Mouse (Mus musculus) layer of hippocampus, adult 9-11 months (tissue): Measurements from ENCODE around the gene Pink1.

Experiments used
- DNase-seq: peaks from one replicate; pipeline ENCODE4 v3.0.0; 2022

Gene Pink1

DNA sequence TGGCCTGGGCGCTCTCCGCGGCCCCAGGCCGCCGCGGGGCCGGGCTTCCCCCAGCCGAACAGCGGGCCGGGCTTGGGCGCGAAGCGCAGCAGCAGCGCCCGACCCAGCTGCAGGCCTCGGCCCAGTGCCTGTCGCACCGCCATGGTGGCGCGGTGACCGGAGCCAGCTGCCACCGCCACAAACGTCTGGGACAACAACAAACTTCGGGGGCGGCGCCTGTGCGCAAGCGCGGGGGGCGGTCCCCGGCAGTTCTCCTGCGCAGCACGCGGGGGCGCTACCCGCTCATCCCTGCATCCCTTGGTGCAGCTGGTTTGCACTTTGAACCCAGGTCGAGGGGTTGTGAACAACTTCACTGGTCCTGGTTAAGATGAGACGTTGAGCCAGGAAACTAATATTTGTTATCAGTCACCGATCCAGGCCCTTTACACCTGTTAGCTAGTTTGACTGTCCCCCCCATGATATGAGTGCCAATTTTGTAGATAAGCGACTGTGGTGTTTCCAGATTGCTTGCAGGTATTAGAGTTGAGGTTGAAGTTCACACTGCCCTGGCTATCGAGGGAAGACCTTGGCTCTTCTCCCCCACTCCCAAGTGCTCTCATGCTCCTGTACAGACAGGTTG is at the start of gene Pink1:
Gene Pink1 (minus strand): TSS at position 231 of the 619 bp plus-strand sequence.
- peak; percentile 90 for DNase-seq

DNA sequence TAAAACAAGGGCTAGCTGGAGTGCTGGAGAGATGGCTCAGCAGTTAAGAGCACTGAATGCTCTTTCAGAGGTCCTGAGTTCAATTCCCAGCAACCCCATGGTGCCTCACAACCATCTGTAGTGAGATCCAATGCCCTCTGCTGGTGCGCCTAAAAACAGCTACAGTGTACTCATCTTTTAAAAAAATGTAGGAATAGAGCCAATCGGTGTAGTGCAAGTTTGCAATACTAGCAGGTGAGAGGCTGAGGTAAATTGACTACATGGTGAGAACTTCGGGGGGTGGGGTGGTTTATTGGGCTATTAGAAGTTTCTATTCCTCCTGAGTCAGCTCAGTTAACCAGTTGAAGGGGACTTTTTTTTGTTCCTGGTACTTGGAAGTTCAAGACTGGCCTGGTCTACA is 49.0 kb upstream of the Pink1 start:
- no peak for DNase-seq

DNA sequence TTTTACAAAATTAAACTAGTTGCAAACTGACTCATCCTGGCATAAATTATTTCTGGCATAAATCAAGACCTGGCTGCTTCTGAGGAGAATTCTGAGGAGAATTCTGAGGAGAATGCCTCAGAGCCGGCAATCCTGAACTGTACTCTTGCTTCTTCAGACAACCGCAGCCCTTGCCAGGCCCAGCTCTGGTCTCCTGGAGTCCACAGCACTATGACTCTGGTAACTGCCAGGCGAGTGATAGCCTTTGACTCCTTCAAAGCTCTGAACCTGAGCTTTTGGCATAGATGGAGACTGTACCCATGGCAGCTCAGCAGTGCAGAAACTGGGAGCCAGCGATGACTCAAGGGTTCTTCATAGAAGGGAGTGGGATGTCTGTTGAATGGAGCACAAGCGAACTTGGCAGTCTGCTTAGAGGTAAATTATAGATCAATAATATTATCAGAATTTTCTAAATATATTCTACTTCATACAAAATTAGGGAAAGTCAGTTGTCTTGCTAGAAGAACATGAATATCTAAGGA is 44.9 kb upstream of the Pink1 start:
- DNase-seq: peak; percentile 35

DNA sequence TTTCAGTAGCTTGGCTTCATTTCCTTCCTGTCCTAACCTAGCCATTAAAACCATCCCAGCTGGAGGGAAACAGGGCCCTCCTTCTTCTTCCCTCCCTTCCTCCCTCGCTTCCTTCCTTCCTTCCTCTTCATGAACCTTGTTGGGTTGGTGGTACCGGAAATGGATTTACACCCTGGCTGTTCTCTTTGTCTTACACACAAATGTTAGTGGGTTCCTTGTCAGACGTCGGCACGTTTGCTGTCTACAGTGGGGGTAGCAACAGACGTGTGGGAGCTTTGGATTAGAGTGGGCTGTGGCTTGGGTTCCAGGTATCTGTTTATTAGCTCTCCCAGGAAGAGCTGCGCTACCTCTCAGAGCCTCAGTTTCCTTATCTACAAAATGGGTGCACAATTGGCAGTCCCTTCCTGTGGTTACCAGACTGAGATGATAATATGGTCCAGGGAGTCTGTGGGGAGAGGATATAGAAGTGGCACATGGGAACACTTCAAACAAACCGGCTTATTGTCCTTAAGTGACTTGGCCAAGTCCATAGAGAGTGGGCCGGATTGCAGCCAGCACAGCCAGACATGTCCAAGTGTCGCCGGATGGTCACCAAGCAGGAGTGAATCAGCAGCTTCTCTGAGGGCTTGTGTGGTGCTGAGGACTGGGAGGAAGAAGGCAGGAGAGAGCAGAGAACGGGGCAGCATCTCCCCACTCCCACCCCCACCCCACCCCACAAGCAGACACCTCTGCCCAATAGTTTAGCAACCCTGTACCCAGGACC is 42.6 kb upstream of the Pink1 start:
- DNase-seq: no peak

DNA sequence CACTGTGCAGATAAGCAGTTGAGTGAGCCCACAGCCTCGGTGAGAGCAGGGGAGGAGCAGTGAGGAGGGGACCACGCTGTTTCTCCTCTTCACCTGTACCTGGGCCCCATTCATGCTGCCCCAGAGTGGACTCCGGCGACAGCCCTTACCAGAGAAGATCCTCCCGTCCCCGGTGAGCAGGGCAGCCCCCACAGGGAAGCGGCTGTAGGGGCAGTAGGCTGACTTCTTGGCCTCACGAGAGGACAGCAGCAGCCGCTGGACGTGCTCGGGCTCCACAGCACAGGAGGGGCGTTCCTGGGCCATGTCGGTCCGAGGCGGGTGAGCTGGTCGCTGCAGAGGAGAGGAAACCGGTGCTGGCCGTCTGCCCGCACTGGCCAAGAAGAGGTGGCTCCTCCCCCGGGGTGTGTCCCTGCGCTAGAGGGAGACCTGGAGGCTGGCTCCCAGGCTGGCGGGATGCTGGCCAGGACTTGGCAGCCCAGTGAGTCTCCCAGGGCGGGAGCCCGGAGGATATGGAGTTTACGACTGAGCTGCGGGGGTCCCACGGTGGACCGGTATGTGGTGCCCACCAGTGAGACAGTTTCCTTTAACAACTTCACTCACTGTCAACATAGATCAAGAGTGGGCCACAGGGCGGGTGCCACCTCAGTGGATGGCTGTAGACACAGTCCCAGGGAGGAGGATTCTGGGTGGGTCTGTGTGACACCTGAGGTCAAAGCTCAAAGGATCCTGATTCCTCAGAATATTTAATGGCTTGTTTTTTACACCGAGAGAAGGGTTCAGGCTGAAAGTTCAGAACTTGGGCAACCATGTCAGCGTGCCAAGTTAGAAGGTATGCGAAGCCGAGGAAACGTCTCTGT is 41.8 kb upstream of the Pink1 start, which contains the start of gene Cda:
Gene Cda (minus strand): TSS at position 352 of the 857 bp plus-strand sequence.
- DNase-seq: no peak

DNA sequence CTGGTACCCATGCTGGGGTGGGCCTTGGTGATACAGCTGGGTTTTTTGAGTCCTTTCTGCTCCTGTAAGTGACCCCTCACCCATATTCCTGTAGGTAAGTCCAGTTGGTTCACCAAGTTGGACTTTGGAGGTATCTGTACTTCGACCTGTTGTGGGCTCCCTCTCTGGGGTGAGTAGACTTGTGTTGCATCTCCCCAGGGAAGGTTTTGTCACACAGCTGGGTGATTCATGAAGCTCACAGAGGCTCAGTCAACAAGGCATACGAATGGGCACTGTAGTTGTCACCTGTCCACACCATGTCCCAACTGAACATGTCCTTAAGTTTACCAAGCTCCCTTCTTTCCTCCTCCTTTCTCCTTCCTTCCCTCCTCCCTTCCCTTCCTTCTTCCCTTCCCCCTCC is 40.5 kb upstream of the Pink1 start:
- DNase-seq: no peak

DNA sequence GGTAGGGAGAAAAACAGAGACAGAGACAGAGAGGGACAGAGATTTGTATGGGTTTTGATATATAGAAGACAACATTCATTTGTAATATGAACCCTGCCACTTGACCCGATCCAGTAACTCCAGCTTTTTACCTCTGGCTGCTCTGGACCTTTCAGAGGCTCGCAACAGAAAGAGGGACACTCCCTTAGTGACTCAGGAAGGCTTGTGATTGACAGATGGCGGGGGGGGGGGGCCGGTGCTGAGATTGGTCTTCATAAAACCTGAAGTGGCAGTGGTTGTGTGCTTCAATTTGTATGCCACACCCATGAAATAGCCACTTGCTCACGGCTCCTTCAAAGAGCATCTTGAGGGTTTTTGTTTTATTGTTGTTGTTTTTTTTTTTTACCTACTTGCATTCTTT is 37.4 kb upstream of the Pink1 start:
- no peak for DNase-seq

DNA sequence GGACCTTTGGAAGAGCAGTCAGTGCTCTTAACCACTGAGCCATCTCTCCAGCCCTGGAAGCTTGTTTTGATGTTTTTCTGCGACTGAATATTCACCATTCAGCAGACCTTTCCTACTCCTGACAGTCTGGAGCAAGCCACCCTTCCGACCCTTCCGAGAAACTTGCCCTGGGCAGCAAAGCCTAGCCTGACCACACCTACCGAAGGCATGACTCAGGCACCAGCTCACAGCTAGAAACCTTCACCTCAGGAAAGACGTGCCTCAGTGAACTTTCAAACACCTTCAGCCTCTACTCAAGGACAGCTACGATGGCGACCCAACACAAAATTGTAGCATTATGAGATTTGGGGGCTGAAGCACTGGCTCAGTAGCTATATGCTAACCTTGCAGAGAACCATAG is 36.8 kb upstream of the Pink1 start:
- DNase-seq: no peak

DNA sequence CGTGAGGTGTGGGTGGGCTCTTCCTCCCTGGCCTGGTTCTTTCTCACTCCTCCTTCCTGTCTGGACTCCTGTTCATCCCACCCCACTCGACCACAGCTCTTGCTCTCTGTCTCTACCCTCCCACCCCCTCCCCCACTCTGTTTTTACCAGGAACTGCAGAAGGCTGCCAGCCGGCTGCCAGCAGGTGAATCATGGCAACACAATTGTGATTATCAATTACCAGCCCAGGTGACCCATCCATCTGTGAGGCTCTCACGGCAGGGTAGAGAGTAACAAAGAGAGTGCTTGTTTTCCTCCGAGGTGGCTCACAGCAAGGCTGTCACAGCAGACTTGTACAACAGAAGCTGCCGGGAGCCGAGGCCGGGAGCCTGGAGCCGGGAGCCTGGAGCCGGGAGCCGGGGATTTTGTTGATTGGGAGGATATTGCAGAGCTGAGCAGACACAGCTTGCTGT is 35.3 kb upstream of the Pink1 start:
- peak; percentile 19 for DNase-seq

DNA sequence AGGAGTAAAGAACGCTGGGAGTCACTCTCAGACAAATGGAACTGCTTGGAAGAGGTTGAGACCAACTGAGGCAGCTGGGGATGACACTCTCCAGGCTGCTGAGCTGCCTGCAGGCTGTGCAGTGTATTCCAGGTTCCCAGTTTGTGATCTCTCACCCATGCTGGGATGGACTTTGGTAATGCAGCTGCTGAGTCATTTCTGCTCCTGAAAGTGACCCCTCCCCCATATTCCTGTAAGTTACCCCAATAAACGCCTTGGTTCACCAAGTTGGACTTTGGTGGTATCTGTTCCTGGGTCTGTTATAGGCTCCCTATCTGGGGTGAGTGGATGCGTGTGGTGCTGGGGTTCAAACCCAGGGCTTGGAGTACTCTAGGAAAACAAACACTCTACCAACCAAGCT is 32.1 kb upstream of the Pink1 start:
- no peak for DNase-seq

DNA sequence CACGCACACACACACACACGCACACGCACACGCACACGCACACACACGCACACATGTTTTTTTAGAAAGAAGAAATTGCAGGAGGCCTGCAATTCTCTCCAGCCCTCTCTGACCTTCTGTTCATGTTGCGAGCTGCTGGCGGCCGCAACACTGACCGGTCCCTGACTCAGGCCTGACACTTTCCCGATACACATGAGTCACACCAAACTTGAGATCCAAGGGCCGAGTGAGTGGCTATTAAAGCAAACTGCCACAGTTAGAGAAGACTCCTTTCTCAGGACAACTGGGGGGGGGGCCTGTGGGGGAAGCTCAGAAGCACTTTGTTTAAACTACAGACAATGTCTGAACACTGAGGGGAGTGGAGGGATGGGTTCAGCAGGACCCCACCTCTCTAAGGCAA is 30.4 kb upstream of the Pink1 start:
- no peak for DNase-seq

DNA sequence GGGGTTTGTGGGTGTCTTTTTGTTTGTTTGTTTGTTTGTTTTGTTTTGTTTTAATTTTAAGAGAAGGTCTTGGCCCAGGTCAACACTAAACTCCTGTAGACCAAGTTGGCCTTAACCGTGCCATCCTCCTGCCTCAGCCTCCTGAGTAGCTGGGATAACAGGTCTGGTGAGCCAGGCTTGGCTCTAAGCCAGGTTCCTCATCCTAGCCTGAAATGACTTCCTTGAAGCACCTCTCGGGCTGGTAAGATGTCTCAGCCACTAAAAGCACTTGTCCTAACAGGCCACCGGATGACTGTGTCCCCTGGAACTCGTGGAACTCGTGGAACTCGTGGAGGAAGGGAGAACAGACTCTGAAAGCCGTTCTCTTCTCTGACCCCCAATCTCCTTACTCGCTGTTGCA is 30.0 kb upstream of the Pink1 start:
- no peak for DNase-seq

DNA sequence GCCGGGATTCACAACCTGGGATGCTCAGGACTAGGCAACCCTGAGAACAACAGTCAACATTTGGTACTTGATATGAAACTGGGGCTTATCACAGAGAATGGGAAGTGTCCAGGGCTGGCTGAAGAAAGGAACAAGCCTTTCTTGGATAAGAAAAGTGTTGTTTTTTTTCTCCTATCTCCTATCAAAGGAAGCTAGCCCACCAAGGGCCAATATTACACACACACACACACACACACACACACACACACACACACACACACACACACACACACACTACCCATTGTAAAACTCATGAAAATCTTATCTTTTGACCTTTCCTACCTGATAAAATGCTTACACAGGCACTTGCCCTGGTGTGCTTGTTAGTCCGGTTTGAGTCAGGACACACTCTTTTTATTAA is 29.4 kb upstream of the Pink1 start:
- DNase-seq: no peak

DNA sequence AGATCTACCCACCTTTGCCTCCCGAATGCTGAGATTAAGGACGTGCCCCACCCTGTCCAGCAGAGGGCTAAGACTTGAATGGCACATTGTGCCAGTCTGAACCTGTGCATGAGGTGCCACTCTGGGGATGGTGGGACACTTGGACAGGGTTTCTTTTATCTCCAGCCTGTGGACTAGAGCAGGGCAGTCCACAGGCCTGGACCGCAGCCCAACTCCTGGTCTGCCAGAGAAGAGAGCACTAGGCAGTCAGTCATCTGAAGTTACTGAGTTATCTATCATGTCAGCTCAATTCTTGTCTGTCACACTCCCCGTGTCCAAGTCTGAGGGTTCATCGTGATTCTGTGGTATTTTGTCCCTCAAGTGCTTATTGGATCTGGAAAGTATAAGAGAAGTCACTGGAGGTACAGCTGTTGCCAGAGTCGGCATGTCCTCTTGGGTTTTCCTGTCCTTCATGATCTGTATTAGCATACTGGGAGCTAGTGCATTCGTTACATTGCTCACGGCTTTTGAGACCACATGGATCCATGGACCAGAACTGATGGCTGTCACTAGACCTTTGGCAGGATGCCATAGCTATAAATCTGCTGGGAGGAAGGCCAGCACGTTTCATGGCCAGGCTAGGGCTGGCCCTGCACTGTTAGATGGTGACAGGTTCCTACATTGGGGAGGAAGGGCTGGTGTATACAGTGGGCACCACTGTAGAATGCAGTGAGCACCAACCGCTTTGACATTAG is 27.5 kb upstream of the Pink1 start:
- DNase-seq: no peak

DNA sequence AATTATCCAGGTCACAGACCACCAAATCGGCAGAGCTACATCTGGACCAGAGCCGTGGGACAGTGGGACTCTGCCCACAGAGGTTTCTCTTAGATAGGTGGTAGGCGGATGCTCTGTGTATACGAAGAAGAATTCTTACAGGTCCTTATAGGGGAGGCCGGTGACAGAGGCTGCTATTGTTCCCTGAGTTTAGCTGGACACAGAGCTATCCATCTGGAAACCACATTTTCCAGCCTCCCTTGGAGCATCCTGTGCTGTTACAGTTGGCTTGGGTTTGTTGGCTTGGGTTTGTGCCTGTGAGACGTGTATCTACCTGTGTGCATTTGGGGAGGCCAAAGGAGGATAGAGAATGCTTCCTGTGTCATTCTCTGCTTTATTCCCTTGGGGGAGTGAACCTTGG is 26.6 kb upstream of the Pink1 start:
- DNase-seq: no peak

DNA sequence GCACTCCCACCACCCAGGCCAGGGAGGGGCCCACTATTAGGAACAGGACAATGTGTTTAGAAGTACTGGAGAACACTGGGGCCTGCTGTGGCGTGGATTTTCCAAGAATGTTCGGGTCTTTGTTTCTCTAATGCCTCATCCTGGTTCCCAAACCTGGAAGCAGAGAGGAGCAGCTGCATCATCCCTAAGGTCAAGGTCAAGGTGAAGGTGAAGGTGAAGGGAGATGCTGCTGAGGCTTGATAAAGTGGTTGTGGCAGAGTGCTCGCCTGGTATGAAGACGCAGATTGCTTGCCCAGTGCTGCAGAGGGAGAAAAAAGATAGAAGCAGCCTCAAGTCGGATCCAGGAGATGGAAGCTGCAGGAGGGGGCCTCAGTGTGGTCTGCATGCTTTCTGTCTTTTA is 25.7 kb upstream of the Pink1 start:
- no peak for DNase-seq

DNA sequence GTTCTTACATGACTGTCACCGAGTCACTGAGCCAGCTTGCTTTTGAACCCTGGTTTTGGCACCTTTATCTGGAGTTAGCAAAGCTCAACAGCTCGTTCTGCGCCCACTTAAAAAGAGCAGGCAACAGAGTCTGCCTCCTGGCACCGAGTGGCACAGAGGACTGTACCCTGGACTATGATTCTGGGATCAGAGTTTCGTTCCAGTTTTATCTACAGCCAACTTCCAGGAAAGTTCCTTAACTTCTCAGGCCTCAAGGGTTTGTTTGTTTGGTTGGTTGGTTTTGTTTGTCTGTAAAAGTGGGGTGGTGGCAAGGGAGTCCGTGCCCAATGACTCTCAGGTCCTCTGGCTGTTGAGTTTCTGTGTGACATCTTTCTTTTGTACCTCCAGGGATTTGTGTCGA is 22.6 kb upstream of the Pink1 start:
- DNase-seq: peak; percentile 39

DNA sequence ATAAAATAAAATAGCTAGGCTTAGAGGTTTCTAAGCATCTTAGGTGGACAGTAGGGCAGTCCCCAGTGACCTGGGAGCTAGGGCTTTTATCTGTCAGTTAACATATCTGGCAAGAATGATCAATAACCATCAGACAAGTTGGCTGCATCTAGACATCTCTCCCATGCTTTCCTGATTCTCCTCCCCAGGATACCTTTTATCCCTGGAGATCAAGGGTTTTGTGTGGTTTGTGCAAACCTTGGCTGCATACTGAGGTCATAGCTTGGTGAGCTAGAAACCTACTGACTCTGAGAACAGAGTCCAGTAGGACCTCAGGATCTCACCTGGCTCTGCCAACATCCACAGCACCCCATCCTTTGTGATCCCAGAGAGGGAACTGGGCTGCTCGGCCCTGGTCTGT is 21.2 kb upstream of the Pink1 start:
- no peak for DNase-seq

DNA sequence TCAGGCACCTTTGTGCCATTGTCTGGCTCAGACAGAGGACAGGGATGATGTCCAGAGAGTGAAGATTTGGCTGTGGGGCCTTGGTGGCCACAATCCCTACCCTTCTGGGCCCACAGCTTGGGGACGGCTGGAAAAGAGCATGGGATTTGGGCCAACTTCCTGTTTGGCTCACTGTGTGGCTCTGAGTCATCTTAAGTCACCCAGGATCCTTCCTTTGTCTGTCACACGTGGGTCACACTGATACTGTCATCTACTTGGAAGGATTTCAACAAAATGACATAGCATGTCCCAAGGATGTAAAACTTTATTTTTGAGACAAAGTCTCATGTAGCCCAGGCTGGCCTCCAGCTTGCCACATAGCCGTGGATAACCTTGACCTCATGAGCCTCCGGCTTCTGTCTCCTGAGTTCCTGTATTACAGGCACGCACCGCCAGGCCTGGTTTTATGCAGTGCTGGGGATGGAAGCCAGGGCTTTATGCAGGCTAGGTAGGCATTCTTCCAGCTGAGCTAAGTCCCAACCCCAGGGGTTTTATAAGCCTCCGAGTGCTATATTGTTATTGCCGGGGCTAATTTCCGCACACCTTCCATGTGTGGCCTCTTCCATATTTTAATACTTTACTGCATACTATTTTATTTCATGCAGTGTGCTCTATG is 18.9 kb upstream of the Pink1 start:
- DNase-seq: no peak

DNA sequence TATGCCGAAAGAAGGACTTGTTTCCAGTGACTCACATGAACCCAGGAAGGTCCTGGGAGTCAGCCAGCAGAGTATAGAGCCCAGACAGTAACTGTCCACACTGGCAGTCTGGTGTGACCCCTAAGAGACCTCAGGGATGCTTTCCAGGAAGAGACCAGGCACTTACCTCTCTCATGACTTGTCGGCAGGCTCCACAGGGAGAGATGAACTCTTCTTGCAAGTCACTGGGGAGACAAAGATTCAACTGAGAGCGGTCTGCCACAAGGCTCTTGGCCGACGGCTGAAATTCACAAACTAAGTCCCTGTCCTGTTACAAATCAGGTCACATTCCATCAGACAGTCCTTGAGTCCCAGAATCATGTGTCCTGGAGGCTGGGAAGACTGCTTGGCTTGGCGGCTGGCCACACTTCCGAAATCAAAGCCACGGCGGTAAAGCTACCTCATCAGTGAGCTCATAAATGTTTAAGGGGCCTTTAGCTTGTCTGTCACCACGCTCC is 17.3 kb upstream of the Pink1 start:
- no peak for DNase-seq

DNA sequence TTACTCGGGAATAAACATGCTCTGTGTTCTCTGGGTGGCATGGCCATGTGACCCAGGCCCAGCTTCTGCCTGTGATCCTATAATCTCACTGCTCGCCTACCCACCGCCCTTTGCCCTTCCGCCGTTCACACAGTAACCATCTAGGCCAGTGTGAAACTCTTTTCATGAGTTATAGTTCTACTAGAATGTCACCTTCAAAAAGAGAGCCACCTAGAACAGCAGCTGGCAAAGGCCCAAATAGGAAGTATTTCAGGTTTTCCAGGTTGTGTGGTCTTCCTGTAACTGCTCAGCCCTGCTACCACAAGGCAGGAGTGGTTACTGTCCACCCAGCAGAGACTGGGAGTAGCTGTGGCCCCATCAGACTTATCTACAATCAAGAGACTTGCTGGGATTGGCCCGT is 16.7 kb upstream of the Pink1 start:
- DNase-seq: no peak

DNA sequence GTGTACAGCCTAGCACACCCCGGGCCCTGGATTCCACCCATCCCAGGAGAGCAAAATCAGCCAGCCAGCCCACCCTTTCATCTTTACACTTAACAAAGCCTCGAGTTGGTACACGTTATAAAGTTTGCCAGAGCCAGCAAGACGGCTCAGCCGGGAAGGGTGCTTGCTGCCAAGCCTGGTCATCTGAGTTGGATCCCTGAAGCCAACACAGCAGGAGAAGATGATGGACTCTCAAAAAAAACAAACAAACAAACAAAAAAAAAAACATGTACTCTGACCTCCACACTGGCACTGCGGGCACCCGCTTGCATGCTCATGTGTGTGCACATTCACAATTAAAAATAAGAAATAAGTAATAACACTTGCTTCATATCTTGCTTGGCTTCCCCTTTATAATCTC is 15.9 kb upstream of the Pink1 start:
- no peak for DNase-seq
